Mouse (Mus musculus): Measurements from ENCODE around the gene Nmt1.

Gene Nmt1

GRCm38 (mm10) chr11:103074796-103075323 is 46.9 kb downstream of the Nmt1 start:
- no peak for TF ChIP-seq GATA4 (IDR thresholded peaks at IDR 0.05; ENCODE audit: insufficient replicate concordance, low read length)

- no peak for TF ChIP-seq GATA4 (IDR thresholded peaks at IDR 0.05; ENCODE audit: insufficient replicate concordance, low read length)
These were observed 48.0 kb downstream of the Nmt1 start for GRCm38 (mm10) chr11:103076010-103076409.

- TF ChIP-seq GATA4 (IDR thresholded peaks at IDR 0.05; ENCODE audit: insufficient replicate concordance, low read length) = no peak
These were observed 48.6 kb downstream of the Nmt1 start for GRCm38 (mm10) chr11:103076581-103076980.

GRCm38 (mm10) chr11:103078131-103078530 is 50.1 kb downstream of the Nmt1 start:
- no peak for TF ChIP-seq GATA4 (IDR thresholded peaks at IDR 0.05; ENCODE audit: insufficient replicate concordance, low read length)

GRCm38 (mm10) chr11:103080323-103081091 is 52.5 kb downstream of the Nmt1 start:
- TF ChIP-seq GATA4 (IDR thresholded peaks at IDR 0.05; ENCODE audit: insufficient replicate concordance, low read length) = no peak

GRCm38 (mm10) chr11:103081631-103082030 is 53.6 kb downstream of the Nmt1 start:
- TF ChIP-seq GATA4 (IDR thresholded peaks at IDR 0.05; ENCODE audit: insufficient replicate concordance, low read length) = no peak

GRCm38 (mm10) chr11:103093306-103093705 is 65.3 kb downstream of the Nmt1 start:
- no peak for TF ChIP-seq GATA4 (IDR thresholded peaks at IDR 0.05; ENCODE audit: insufficient replicate concordance, low read length)

GRCm38 (mm10) chr11:103093862-103094833 is 66.2 kb downstream of the Nmt1 start:
- TF ChIP-seq GATA4 (IDR thresholded peaks at IDR 0.05; ENCODE audit: insufficient replicate concordance, low read length) = no peak

- TF ChIP-seq GATA4 (IDR thresholded peaks at IDR 0.05; ENCODE audit: insufficient replicate concordance, low read length) = no peak
These were observed 67.2 kb downstream of the Nmt1 start for GRCm38 (mm10) chr11:103095107-103095670.

- no peak for TF ChIP-seq GATA4 (IDR thresholded peaks at IDR 0.05; ENCODE audit: insufficient replicate concordance, low read length)
These were observed 67.8 kb downstream of the Nmt1 start for GRCm38 (mm10) chr11:103095801-103096200.

- no peak for TF ChIP-seq GATA4 (IDR thresholded peaks at IDR 0.05; ENCODE audit: insufficient replicate concordance, low read length)
These were observed 69.2 kb downstream of the Nmt1 start for GRCm38 (mm10) chr11:103096979-103097894.

- TF ChIP-seq GATA4 (IDR thresholded peaks at IDR 0.05; ENCODE audit: insufficient replicate concordance, low read length) = no peak
These were observed 70.7 kb downstream of the Nmt1 start for GRCm38 (mm10) chr11:103098531-103099190.

GRCm38 (mm10) chr11:103099352-103099940 is 71.5 kb downstream of the Nmt1 start:
- no peak for TF ChIP-seq GATA4 (IDR thresholded peaks at IDR 0.05; ENCODE audit: insufficient replicate concordance, low read length)
